Mouse (Mus musculus): ENCODE data around the gene Ufc1.

The Ufc1 gene

GRCm38 (mm10) chr1:171287136-171288081, 7.4 kb downstream of the Ufc1 start, which contains the start of gene Usp21:
Usp21 (minus strand) TSS chr1:171287991.
- peak; percentile 92 to 96 for DNase-seq (ENCODE audit: low spot score in 2 of 2)

- no peak for DNase-seq (ENCODE audit: low spot score in 2 of 2)
Measured at GRCm38 (mm10) chr1:171286517-171286916, 8.3 kb downstream of the Ufc1 start.

- DNase-seq (ENCODE audit: low spot score in 2 of 2): no peak
Measured at GRCm38 (mm10) chr1:171285096-171285892, 9.5 kb downstream of the Ufc1 start.

GRCm38 (mm10) chr1:171284491-171284890, 10.3 kb downstream of the Ufc1 start:
- no peak for DNase-seq (ENCODE audit: low spot score in 2 of 2)

GRCm38 (mm10) chr1:171283188-171284160, 11.3 kb downstream of the Ufc1 start:
- no peak for DNase-seq (ENCODE audit: low spot score in 2 of 2)

- DNase-seq (ENCODE audit: low spot score in 2 of 2): no peak
Measured at GRCm38 (mm10) chr1:171282086-171282805, 12.6 kb downstream of the Ufc1 start.

- peak in 1 of 2 experiments; percentile 80 for DNase-seq (ENCODE audit: low spot score in 2 of 2)
Measured at GRCm38 (mm10) chr1:171281528-171281923, 13.3 kb downstream of the Ufc1 start.

GRCm38 (mm10) chr1:171280916-171281527, 13.8 kb downstream of the Ufc1 start, which contains the start of gene Ppox:
Ppox (minus strand) TSS chr1:171281186.
- DNase-seq (ENCODE audit: low spot score in 2 of 2): peak; percentile 93 to 96

- no peak for DNase-seq (ENCODE audit: low spot score in 2 of 2)
Measured at GRCm38 (mm10) chr1:171280250-171280915, 14.4 kb downstream of the Ufc1 start.

- no peak for DNase-seq (ENCODE audit: low spot score in 2 of 2)
Measured at GRCm38 (mm10) chr1:171279721-171280120, 15.1 kb downstream of the Ufc1 start.

GRCm38 (mm10) chr1:171279012-171279705, 15.7 kb downstream of the Ufc1 start:
- no peak for DNase-seq (ENCODE audit: low spot score in 2 of 2)

GRCm38 (mm10) chr1:171278436-171278835, 16.4 kb downstream of the Ufc1 start:
- DNase-seq (ENCODE audit: low spot score in 2 of 2): no peak

GRCm38 (mm10) chr1:171277736-171278135, 17.1 kb downstream of the Ufc1 start:
- DNase-seq (ENCODE audit: low spot score in 2 of 2): no peak

GRCm38 (mm10) chr1:171276110-171276748, 18.6 kb downstream of the Ufc1 start:
- DNase-seq (ENCODE audit: low spot score in 2 of 2): no peak

- no peak for DNase-seq (ENCODE audit: low spot score in 2 of 2)
Measured at GRCm38 (mm10) chr1:171275144-171275734, 19.6 kb downstream of the Ufc1 start.

GRCm38 (mm10) chr1:171274171-171274570, 20.7 kb downstream of the Ufc1 start:
- DNase-seq (ENCODE audit: low spot score in 2 of 2): no peak

GRCm38 (mm10) chr1:171272086-171272485, 22.7 kb downstream of the Ufc1 start:
- no peak for DNase-seq (ENCODE audit: low spot score in 2 of 2)

- DNase-seq (ENCODE audit: low spot score in 2 of 2): no peak
Measured at GRCm38 (mm10) chr1:171271622-171272021, 23.2 kb downstream of the Ufc1 start.
